Mouse (Mus musculus) heart, postnatal 4 days (tissue): ENCODE results near the gene Ptpn14. TPM values are rescaled to one million over a fixed set of nuclear protein-coding genes. Genes with fewer than 3 reads are reported as not detected.

ENCODE experiments used
- DNase-seq: peaks from one replicate; pipeline ENCODE4 v3.0.0; 2021
- total RNA-seq, 2 experiments: library from RNA; stranded (reverse); gene quantifications; 2 replicates each; pipeline ENCODE4 v1.2.3; 2021

The Ptpn14 gene
- total RNA-seq, 2 experiments from 2014 or later: 31.0 to 33.3 TPM

GRCm38 (mm10) chr1:189772707-189773106 lies 44.6 kb downstream of the Ptpn14 start:
- DNase-seq: peak; percentile 24

- DNase-seq: no peak
Measured at GRCm38 (mm10) chr1:189774778-189775177, 46.7 kb downstream of the Ptpn14 start.

GRCm38 (mm10) chr1:189777207-189777606 lies 49.1 kb downstream of the Ptpn14 start:
- no peak for DNase-seq

GRCm38 (mm10) chr1:189778343-189778742 lies 50.3 kb downstream of the Ptpn14 start:
- no peak for DNase-seq

GRCm38 (mm10) chr1:189779226-189779625 lies 51.2 kb downstream of the Ptpn14 start:
- DNase-seq: no peak

- no peak for DNase-seq
Measured at GRCm38 (mm10) chr1:189781721-189782345, 53.8 kb downstream of the Ptpn14 start.

- DNase-seq: no peak
Measured at GRCm38 (mm10) chr1:189782709-189783108, 54.6 kb downstream of the Ptpn14 start.

GRCm38 (mm10) chr1:189784503-189784902 lies 56.4 kb downstream of the Ptpn14 start:
- DNase-seq: no peak

- peak; percentile 23 for DNase-seq
Measured at GRCm38 (mm10) chr1:189786707-189787485, 58.8 kb downstream of the Ptpn14 start.

- DNase-seq: no peak
Measured at GRCm38 (mm10) chr1:189789545-189789944, 61.5 kb downstream of the Ptpn14 start.

- DNase-seq: no peak
Measured at GRCm38 (mm10) chr1:189790666-189791065, 62.6 kb downstream of the Ptpn14 start.

- DNase-seq: no peak
Measured at GRCm38 (mm10) chr1:189791534-189792217, 63.6 kb downstream of the Ptpn14 start.

GRCm38 (mm10) chr1:189792560-189793195 lies 64.6 kb downstream of the Ptpn14 start:
- no peak for DNase-seq

- no peak for DNase-seq
Measured at GRCm38 (mm10) chr1:189798949-189799348, 70.9 kb downstream of the Ptpn14 start.

GRCm38 (mm10) chr1:189800211-189800961 lies 72.3 kb downstream of the Ptpn14 start:
- peak; percentile 26 for DNase-seq

- no peak for DNase-seq
Measured at GRCm38 (mm10) chr1:189801303-189801702, 73.2 kb downstream of the Ptpn14 start.

- DNase-seq: no peak
Measured at GRCm38 (mm10) chr1:189802575-189802974, 74.5 kb downstream of the Ptpn14 start.

- no peak for DNase-seq
Measured at GRCm38 (mm10) chr1:189803742-189804141, 75.7 kb downstream of the Ptpn14 start.

GRCm38 (mm10) chr1:189806533-189807297 lies 78.6 kb downstream of the Ptpn14 start:
- no peak for DNase-seq

GRCm38 (mm10) chr1:189808015-189808414 lies 79.9 kb downstream of the Ptpn14 start:
- no peak for DNase-seq

GRCm38 (mm10) chr1:189808453-189808852 lies 80.4 kb downstream of the Ptpn14 start:
- no peak for DNase-seq
